Mouse (Mus musculus) MEL (cell line): Measurements from ENCODE around the gene Adar. TPM values are rescaled to one million over a fixed set of nuclear protein-coding genes. Genes with fewer than 3 reads are reported as not detected.

Experiments used
- DNase-seq: peaks from one replicate; pipeline ENCODE4 v3.0.0; 2011; ENCODE audit warnings: low read depth, low spot score
- H3K27ac ChIP-seq: 2 replicates; pipeline ENCODE4 v1.5.1; 2012; ENCODE audit warnings: low read depth, mild to moderate bottlenecking, control low read depth, low read length, moderate library complexity; ENCODE audit not compliant: control insufficient read depth
- H3K27me3 ChIP-seq, 2 experiments: fragments of 150-350 bp in 1 of 2; sonication (generic) in 1 of 2; 2 replicates each; pipeline ENCODE4 v1.6.1; 2012; ENCODE audit warnings: low read length in 2 of 2, mild to moderate bottlenecking in 2 of 2, improper control_type of control experiment in 1 of 2, moderate library complexity in 1 of 2; ENCODE audit not compliant: insufficient read depth in 2 of 2, control insufficient read depth in 1 of 2
- H3K36me3 ChIP-seq, 2 experiments: 2 replicates each; pipeline ENCODE4 v1.6.1; 2012 to 2014; ENCODE audit warnings: low read length in 2 of 2, improper control_type of control experiment in 1 of 2, inconsistent platforms in 1 of 2, mild to moderate bottlenecking in 1 of 2; ENCODE audit not compliant: insufficient read depth in 2 of 2, control insufficient read depth in 1 of 2
- H3K4me1 ChIP-seq, 2 experiments: fragments of 150-350 bp in 1 of 2; sonication (generic) in 1 of 2; 2 replicates each; pipeline ENCODE4 v1.6.1; 2012; ENCODE audit warnings: low read length in 2 of 2, improper control_type of control experiment in 1 of 2, mild to moderate bottlenecking in 1 of 2; ENCODE audit not compliant: insufficient read depth in 2 of 2, control insufficient read depth in 1 of 2
- H3K4me3 ChIP-seq, 2 experiments: fragments of 150-350 bp in 1 of 2; sonication (generic) in 1 of 2; 2 replicates each; pipeline ENCODE4 v1.5.1; 2012; ENCODE audit warnings: low read depth in 2 of 2, low read length in 2 of 2, mild to moderate bottlenecking in 2 of 2, moderate library complexity in 2 of 2, control low read depth in 1 of 2, improper control_type of control experiment in 1 of 2; ENCODE audit not compliant: control insufficient read depth in 1 of 2, insufficient read depth in 1 of 2
- H3K79me2 ChIP-seq: 2 replicates; pipeline ENCODE4 v1.6.1; 2012; ENCODE audit warnings: mild to moderate bottlenecking, low read length, moderate library complexity; ENCODE audit not compliant: control insufficient read depth, poor library complexity, insufficient read depth
- H3K9ac ChIP-seq: 2 replicates; pipeline ENCODE4 v1.6.1; 2012; ENCODE audit warnings: low read depth, mild to moderate bottlenecking, control low read depth, low read length, moderate library complexity; ENCODE audit not compliant: control insufficient read depth, poor library complexity, severe bottlenecking
- H3K9me3 ChIP-seq: fragments of 150-350 bp; sonication (generic); replicated peaks from 2 replicates; pipeline ENCODE4 v1.6.1; 2012; ENCODE audit warnings: mild to moderate bottlenecking, low read length, improper control_type of control experiment, moderate library complexity; ENCODE audit not compliant: insufficient read depth
- CHD1 ChIP-seq: IDR thresholded peaks from 2 replicates; pipeline ENCODE4 v1.6.1; 2012; ENCODE audit warnings: low read depth, mild to moderate bottlenecking, inconsistent platforms, low read length, improper control_type of control experiment
- ELF1 ChIP-seq: IDR thresholded peaks from 2 replicates; pipeline ENCODE4 v1.6.1; 2014; ENCODE audit warnings: low read depth, mild to moderate bottlenecking, inconsistent platforms, low read length, improper control_type of control experiment, moderate library complexity
- EP300 ChIP-seq, 2 experiments: IDR thresholded peaks; 2 replicates each; pipeline ENCODE4 v1.6.1; 2011; ENCODE audit warnings: improper control_type of control experiment in 2 of 2, low read length in 2 of 2, low read depth in 1 of 2, mild to moderate bottlenecking in 1 of 2
- ETS1 ChIP-seq: IDR thresholded peaks from 2 replicates; pipeline ENCODE4 v1.6.1; 2012; ENCODE audit warnings: low read depth, mild to moderate bottlenecking, inconsistent platforms, low read length, improper control_type of control experiment, moderate library complexity
- GATA1 ChIP-seq: IDR thresholded peaks from 2 replicates; pipeline ENCODE4 v1.6.1; 2011; ENCODE audit warnings: low read depth, low read length, improper control_type of control experiment
- HCFC1 ChIP-seq: IDR thresholded peaks from 2 replicates; pipeline ENCODE4 v1.6.1; 2012; ENCODE audit warnings: low read depth, mild to moderate bottlenecking, inconsistent platforms, low read length, improper control_type of control experiment, moderate library complexity
- KAT2A ChIP-seq: conservative IDR thresholded peaks from 2 replicates; pipeline ENCODE4 v1.6.1; 2012; ENCODE audit warnings: low read depth, low read length, improper control_type of control experiment, inconsistent platforms
- MAFK ChIP-seq: IDR thresholded peaks from 2 replicates; pipeline ENCODE4 v1.6.1; 2011; ENCODE audit warnings: low read depth, mild to moderate bottlenecking, low read length, improper control_type of control experiment, borderline replicate concordance
- MAX ChIP-seq: IDR thresholded peaks from 2 replicates; pipeline ENCODE4 v1.6.1; 2011; ENCODE audit warnings: low read length, improper control_type of control experiment
- MAZ ChIP-seq: IDR thresholded peaks from 2 replicates; pipeline ENCODE4 v1.6.1; 2012; ENCODE audit warnings: low read depth, mild to moderate bottlenecking, inconsistent platforms, low read length, improper control_type of control experiment
- MXI1 ChIP-seq: IDR thresholded peaks from 2 replicates; pipeline ENCODE4 v1.6.1; 2011; ENCODE audit warnings: mild to moderate bottlenecking, low read depth, low read length, improper control_type of control experiment
- MYB ChIP-seq: IDR thresholded peaks from 2 replicates; pipeline ENCODE4 v1.6.1; 2011; ENCODE audit warnings: mild to moderate bottlenecking, low read depth, low read length, improper control_type of control experiment
- MYC ChIP-seq: IDR thresholded peaks from 2 replicates; pipeline ENCODE4 v1.6.1; 2011; ENCODE audit warnings: low read depth, mild to moderate bottlenecking, low read length, improper control_type of control experiment, moderate library complexity
- NELFE ChIP-seq: IDR thresholded peaks from 2 replicates; pipeline ENCODE4 v1.6.1; 2011; ENCODE audit warnings: low read depth, low read length, improper control_type of control experiment
- POLR2A ChIP-seq, 2 experiments: IDR thresholded peaks; 2 replicates each; pipeline ENCODE4 v1.6.1; 2011 to 2012; ENCODE audit warnings: low read length in 2 of 2, mild to moderate bottlenecking in 2 of 2, control low read depth in 1 of 2, improper control_type of control experiment in 1 of 2, low read depth in 1 of 2, moderate library complexity in 1 of 2; ENCODE audit not compliant: control insufficient read depth in 1 of 2, insufficient read depth in 1 of 2, poor library complexity in 1 of 2
- RAD21 ChIP-seq: IDR thresholded peaks from 2 replicates; pipeline ENCODE4 v1.6.1; 2011; ENCODE audit warnings: mild to moderate bottlenecking, low read depth, low read length, improper control_type of control experiment
- RCOR1 ChIP-seq: IDR thresholded peaks from 2 replicates; pipeline ENCODE4 v1.6.1; 2012; ENCODE audit warnings: low read depth, mild to moderate bottlenecking, inconsistent platforms, low read length, improper control_type of control experiment
- SIN3A ChIP-seq: IDR thresholded peaks from 2 replicates; pipeline ENCODE4 v1.6.1; 2012; ENCODE audit warnings: low read length, improper control_type of control experiment, inconsistent platforms
- SMC3 ChIP-seq: IDR thresholded peaks from 2 replicates; pipeline ENCODE4 v1.6.1; 2011; ENCODE audit warnings: low read depth, low read length, improper control_type of control experiment
- TAL1 ChIP-seq: IDR thresholded peaks from 2 replicates; pipeline ENCODE4 v1.6.1; 2012; ENCODE audit warnings: mild to moderate bottlenecking, inconsistent platforms, low read length, moderate library complexity, mixed read lengths
- TCF12 ChIP-seq: IDR thresholded peaks from 2 replicates; pipeline ENCODE4 v1.6.1; 2014; ENCODE audit warnings: low read depth, mild to moderate bottlenecking, inconsistent platforms, low read length, improper control_type of control experiment, moderate library complexity
- UBTF ChIP-seq: IDR thresholded peaks from 2 replicates; pipeline ENCODE4 v1.6.1; 2012; ENCODE audit warnings: low read depth, mild to moderate bottlenecking, inconsistent platforms, low read length, improper control_type of control experiment, moderate library complexity, borderline replicate concordance; ENCODE audit not compliant: insufficient read depth
- ZMIZ1 ChIP-seq: IDR thresholded peaks from 2 replicates; pipeline ENCODE4 v1.6.1; 2012; ENCODE audit warnings: low read depth, mild to moderate bottlenecking, inconsistent platforms, low read length, improper control_type of control experiment, moderate library complexity
- ZNF384 ChIP-seq: IDR thresholded peaks from 2 replicates; pipeline ENCODE4 v1.6.1; 2012; ENCODE audit warnings: low read depth, mild to moderate bottlenecking, inconsistent platforms, low read length, improper control_type of control experiment
- polyA plus RNA-seq, 2 experiments: library from polyadenylated mRNA; stranded (reverse) in 1 of 2; unstranded in 1 of 2; fragments of >175 nt in 1 of 2; fragments of >200 nt in 1 of 2; gene quantifications; 2 replicates each; pipeline versions ENCODE4 v1.2.1 to v1.2.4; 2012; ENCODE audit warnings: low replicate concordance in 2 of 2, low read depth in 1 of 2; ENCODE audit not compliant: insufficient read length in 2 of 2, insufficient read depth in 1 of 2, missing spikeins in 1 of 2
- total RNA-seq: library from RNA; depleted of rRNA; stranded (reverse); fragments of 300-350 nt; gene quantifications from 2 replicates; pipeline ENCODE4 v1.2.3, GENCODE M21; 2012

The Adar gene
- total and polyA plus RNA-seq, 3 experiments, result 26.7 to 124 (median 45.1) TPM

DNA sequence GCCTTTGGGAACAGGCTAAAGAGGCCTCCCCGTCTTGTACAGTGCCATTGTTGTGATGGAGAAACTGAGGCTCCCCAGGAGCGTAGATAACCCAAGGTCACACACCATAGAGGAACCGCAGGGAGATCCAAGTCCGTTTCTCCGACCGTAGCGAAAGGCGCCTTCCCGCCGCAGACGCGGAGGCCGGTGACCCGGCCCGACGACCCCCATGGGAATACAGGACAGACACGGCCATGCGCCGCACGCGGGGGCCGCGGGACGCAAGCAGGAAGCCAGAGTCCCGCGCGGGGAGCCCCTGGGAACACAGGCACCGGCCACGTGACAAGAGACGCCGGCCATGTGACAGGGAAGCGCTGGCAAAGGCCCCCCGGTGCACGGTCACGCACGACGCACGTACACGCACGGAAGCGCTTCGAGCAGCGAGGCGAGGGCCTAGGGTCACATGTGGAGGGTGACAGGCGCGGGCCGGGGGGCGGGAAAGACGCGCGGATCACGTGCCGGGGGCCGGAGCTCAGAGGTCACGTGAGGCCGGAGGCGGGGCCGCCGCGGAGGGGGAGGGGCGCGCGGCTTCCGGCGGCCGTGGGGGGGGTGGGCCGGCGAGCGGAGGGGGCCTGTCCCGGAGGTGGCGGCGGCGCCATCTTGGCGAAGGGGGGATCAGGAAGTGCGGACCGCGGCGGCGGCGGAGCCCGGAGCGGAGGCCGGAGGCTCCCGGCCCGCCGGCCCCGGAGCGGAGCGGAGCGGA is 58.3 kb downstream of the Adar start, which contains the start of gene Ube2q1 (continued):
- TF ChIP-seq ELF1, result peak; percentile 91
- no peak for TF ChIP-seq ZNF384
- TF ChIP-seq RCOR1, result 0 out of 2 replicates have a peak, but pooled peaks have one; percentile 37
- TF ChIP-seq NELFE, result peak; percentile 78

- Histone ChIP-seq H3K4me1 (peaks cover 22 to 37% of the 10 kb centered on the region in 2 experiments), H3K36me3 (peaks cover 20 to 38% of the 10 kb centered on the region in 2 experiments), H3K27ac (peak overlapping the region; percentile 92), H3K27me3 (no peaks in the 10 kb centered on the region), H3K4me3 (peak overlapping the region; percentile 83 to 92), H3K9me3 (no peaks in the 10 kb centered on the region), H3K9ac (peak overlapping the region; percentile 98), H3K79me2 (peaks cover 43% of the 10 kb centered on the region)
- no peak for DNase-seq
- TF ChIP-seq ZMIZ1, result peak; percentile 3; the same call in 1 of the 2 replicates
- TF ChIP-seq MXI1, result no peak
- TF ChIP-seq UBTF, result 0 out of 2 replicates have a peak, but pooled peaks have one; percentile 45
- TF ChIP-seq RCOR1, result no peak
Measured at GRCm38 (mm10) chr3:89773740-89774211, 59.0 kb downstream of the Adar start.

GRCm38 (mm10) chr3:89774236-89774960 is 59.6 kb downstream of the Adar start:
- H3K27me3 ChIP-seq, result no peaks in the 10 kb centered on the region
- H3K4me3 ChIP-seq, result peak overlapping the region; percentile 83 to 92
- peak; percentile 90 for DNase-seq
- peaks cover 43% of the 10 kb centered on the region for H3K79me2 ChIP-seq
- H3K9me3 ChIP-seq, result no peaks in the 10 kb centered on the region
- H3K27ac ChIP-seq, result peak overlapping the region; percentile 92
- H3K36me3 ChIP-seq, result peaks cover 24 to 38% of the 10 kb centered on the region in 2 experiments
- peaks cover 22 to 37% of the 10 kb centered on the region in 2 experiments for H3K4me1 ChIP-seq
- H3K9ac ChIP-seq, result peak overlapping the region; percentile 98
- TF ChIP-seq UBTF (no peak), HCFC1 (0 out of 2 replicates have a peak, but pooled peaks have one; percentile 47), KAT2A (no peak), ELF1 (peak; percentile 44; the same call in 1 of the 2 replicates), CHD1 (no peak), GATA1 (peak; percentile 16; the same call in 1 of the 2 replicates), ETS1 (peak; percentile 43; the same call in 1 of the 2 replicates), SMC3 (no peak), RAD21 (no peak), TCF12 (peak; percentile 42), MYB (no peak), SIN3A (peak; percentile 84), ZMIZ1 (0 out of 2 replicates have a peak, but pooled peaks have one; percentile 53), POLR2A (IDR thresholded peaks at IDR 0.05; ENCODE audit: control insufficient read depth in 1 of 2, insufficient read depth in 1 of 2, low read depth in 1 of 2, low read length in 2 of 2, poor library complexity in 1 of 2) (peak; percentile 19 to 84; a peak in 2 of 4 replicates), MAFK (no peak), TAL1 (peak; percentile 79), NELFE (peak; percentile 59; the same call in 1 of the 2 replicates), MXI1 (peak; percentile 86; the same call in 1 of the 2 replicates), EP300 (IDR thresholded peaks at IDR 0.05; ENCODE audit: low read depth in 1 of 2, low read length in 2 of 2) (peak; percentile 36 to 57; a peak in 2 of 4 replicates), MAX (no peak), MAZ (0 out of 2 replicates have a peak, but pooled peaks have one; percentile 36), MYC (peak; percentile 76; the same call in 1 of the 2 replicates)
